Mouse (Mus musculus) heart, adult 18-20 months (tissue): ENCODE measurements at regions not wholly inside any gene's neighbourhood (a gene's known extent, or its start where the extent isn't known, plus 50 kb on each side); places are given as distances from the start of the nearest gene placed in this dataset.

Experiments used
- DNase-seq, 2 experiments: peaks; one replicate each; pipeline ENCODE4 v3.0.0; 2021 to 2022; ENCODE audit warnings: mixed read lengths in 1 of 2

- DNase-seq = no peak
Observed at GRCm38 (mm10) chr11:32990201-32990600, 157.0 kb downstream of the Fgf18 start.

- DNase-seq = no peak
Observed at GRCm38 (mm10) chr11:32978899-32979298, 154.5 kb upstream of the Smim23 start.

GRCm38 (mm10) chr11:32976572-32976971 is 152.2 kb upstream of the Smim23 start:
- no peak for DNase-seq

GRCm38 (mm10) chr11:32973453-32973852 is 149.0 kb upstream of the Smim23 start:
- no peak for DNase-seq

- no peak for DNase-seq
Observed at GRCm38 (mm10) chr11:32965418-32965817, 141.0 kb upstream of the Smim23 start.

GRCm38 (mm10) chr11:32963625-32964293 is 139.4 kb upstream of the Smim23 start:
- DNase-seq = no peak

- no peak for DNase-seq
Observed at GRCm38 (mm10) chr11:32961600-32961999, 137.2 kb upstream of the Smim23 start.

- no peak for DNase-seq
Observed at GRCm38 (mm10) chr11:32958961-32959360, 134.6 kb upstream of the Smim23 start.

GRCm38 (mm10) chr11:32956993-32957392 is 132.6 kb upstream of the Smim23 start:
- DNase-seq = peak; percentile 36 to 55

- DNase-seq = no peak
Observed at GRCm38 (mm10) chr11:32952271-32952670, 127.9 kb upstream of the Smim23 start.

- DNase-seq = no peak
Observed at GRCm38 (mm10) chr11:32948132-32948531, 123.7 kb upstream of the Smim23 start.

GRCm38 (mm10) chr11:32946481-32947001 is 122.1 kb upstream of the Smim23 start:
- peak; percentile 77 to 87 for DNase-seq

- DNase-seq = no peak
Observed at GRCm38 (mm10) chr11:32945071-32945470, 120.7 kb upstream of the Smim23 start.

GRCm38 (mm10) chr11:32941331-32942009 is 117.1 kb upstream of the Smim23 start:
- peak; percentile 59 to 80 for DNase-seq

- DNase-seq = no peak
Observed at GRCm38 (mm10) chr11:32939102-32939501, 114.7 kb upstream of the Smim23 start.

- no peak for DNase-seq
Observed at GRCm38 (mm10) chr11:32937167-32937566, 112.8 kb upstream of the Smim23 start.

GRCm38 (mm10) chr11:32931928-32932327 is 107.5 kb upstream of the Smim23 start:
- DNase-seq = no peak

- DNase-seq = no peak
Observed at GRCm38 (mm10) chr11:32931018-32931417, 106.6 kb upstream of the Smim23 start.

- DNase-seq = no peak
Observed at GRCm38 (mm10) chr11:32928837-32929236, 104.4 kb upstream of the Smim23 start.

GRCm38 (mm10) chr11:32925421-32926271 is 101.2 kb upstream of the Smim23 start:
- DNase-seq = peak; percentile 63 to 66

GRCm38 (mm10) chr11:32924932-32925331 is 100.5 kb upstream of the Smim23 start:
- DNase-seq = peak in 1 of 2 experiments; percentile 7

- no peak for DNase-seq
Observed at GRCm38 (mm10) chr11:32913071-32913470, 88.7 kb upstream of the Smim23 start.

GRCm38 (mm10) chr11:32911791-32912190 is 87.4 kb upstream of the Smim23 start:
- DNase-seq = no peak
